Comparison of ENCODE assay signal across 15 mouse cellular contexts in the genomic region with DNA sequence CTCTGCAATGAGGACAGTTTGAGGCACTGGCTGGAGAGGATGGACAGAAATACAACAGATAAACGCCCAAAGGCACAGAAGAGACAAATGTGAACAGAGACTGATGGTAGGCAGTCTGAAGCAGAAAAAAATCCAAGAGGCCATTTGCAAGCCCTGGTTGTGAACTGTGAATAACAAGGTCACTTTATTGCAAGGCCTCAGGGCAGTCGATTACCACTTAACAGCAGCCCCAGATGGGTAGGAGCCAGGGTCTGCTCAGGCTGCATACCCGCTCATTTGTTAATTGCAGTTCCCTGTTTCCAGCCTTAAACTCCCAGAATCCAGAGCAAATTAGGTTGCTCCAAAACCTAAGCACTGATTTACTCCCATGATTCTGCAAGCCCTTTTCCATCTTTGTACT. TPM values are rescaled to one million over a fixed set of nuclear protein-coding genes. Genes with fewer than 3 reads are reported as not detected.
DNase-seq lines count a peak whose midpoint lies in the region; ATAC-seq lines count a peak whose summit lies in the region.
"Had no signal": no experiment of that assay in that cellular context is flagged by ENCODE, and none has a peak within 500 bp of the region (broad histone marks: within the 10 kb centered on the region; RNA-seq: fewer than 3 reads in every experiment).

No protein-coding gene starts in this region.

- ATAC-seq in forebrain, embryonic 13.5 days: no peak
- no peak for ATAC-seq in hindbrain, embryonic 16.5 days
- ATAC-seq in midbrain, embryonic 16.5 days: no peak
- no peak for ATAC-seq in liver, embryonic 11.5 days (replicated peaks; ENCODE audit: low FRiP score)

- intact Hi-C loops in left cerebral cortex, postnatal 10 days (cut with DNase I): no loop called here

- no peaks in the 10 kb centered on the region for H3K27me3 ChIP-seq in forebrain, embryonic 13.5 days
- no peaks in the 10 kb centered on the region for H3K27me3 ChIP-seq in hindbrain, embryonic 16.5 days (replicated peaks; ENCODE audit: control insufficient read depth, insufficient read depth, low read length)
- no peaks in the 10 kb centered on the region for H3K27me3 ChIP-seq in midbrain, embryonic 16.5 days (ENCODE audit: control insufficient read depth, insufficient read depth, low read depth, low read length)
- no peaks in the 10 kb centered on the region; the same call in none of the 2 replicates for H3K27me3 ChIP-seq in liver, embryonic 11.5 days (replicated peaks; ENCODE audit: control insufficient read depth, insufficient read depth, low read length)
- H3K27me3 ChIP-seq: kidney, embryonic 15.5 days; liver, embryonic 15.5 days had no signal

- H3K4me3 ChIP-seq in forebrain, embryonic 13.5 days: no peak overlapping the region
- H3K4me3 ChIP-seq in hindbrain, embryonic 16.5 days (ENCODE audit: low read length): no peak overlapping the region
- no peak overlapping the region for H3K4me3 ChIP-seq in midbrain, embryonic 16.5 days (ENCODE audit: low read depth, low read length)
- no peak overlapping the region for H3K4me3 ChIP-seq in liver, embryonic 11.5 days (ENCODE audit: low read depth, low read length)
- H3K4me3 ChIP-seq: kidney, embryonic 15.5 days; liver, embryonic 15.5 days had no signal

- no peak overlapping the region for H3K4me2 ChIP-seq in forebrain, embryonic 13.5 days
- H3K4me2 ChIP-seq in hindbrain, embryonic 16.5 days (ENCODE audit: low read length): no peak overlapping the region
- H3K4me2 ChIP-seq in midbrain, embryonic 16.5 days (ENCODE audit: low read length): no peak overlapping the region
- H3K4me2 ChIP-seq in liver, embryonic 11.5 days: no peak overlapping the region
- H3K4me2 ChIP-seq: heart, embryonic 11.5 days; kidney, embryonic 15.5 days; liver, embryonic 15.5 days had no signal

- H3K36me3 ChIP-seq in forebrain, embryonic 13.5 days (ENCODE audit: poor library complexity, severe bottlenecking): no peaks in the 10 kb centered on the region
- no peaks in the 10 kb centered on the region for H3K36me3 ChIP-seq in hindbrain, embryonic 16.5 days (ENCODE audit: control insufficient read depth, insufficient read depth, low read length)
- no peaks in the 10 kb centered on the region for H3K36me3 ChIP-seq in midbrain, embryonic 16.5 days (ENCODE audit: control insufficient read depth, insufficient read depth, low read length)
- H3K36me3 ChIP-seq in liver, embryonic 11.5 days (ENCODE audit: control insufficient read depth, insufficient read depth, low read length): no peaks in the 10 kb centered on the region
- H3K36me3 ChIP-seq: kidney, embryonic 15.5 days; liver, embryonic 15.5 days had no signal

- H3K9ac ChIP-seq in forebrain, embryonic 13.5 days: no peak overlapping the region
- H3K9ac ChIP-seq in hindbrain, embryonic 16.5 days (ENCODE audit: low read depth, low read length): no peak overlapping the region
- no peak overlapping the region for H3K9ac ChIP-seq in midbrain, embryonic 16.5 days (ENCODE audit: low read depth, low read length)
- no peak overlapping the region for H3K9ac ChIP-seq in liver, embryonic 11.5 days (ENCODE audit: low read depth, low read length)
- H3K9ac ChIP-seq: kidney, embryonic 15.5 days; liver, embryonic 15.5 days had no signal

- H3K9me3 ChIP-seq in forebrain, embryonic 13.5 days (replicated peaks): no peaks in the 10 kb centered on the region
- H3K9me3 ChIP-seq in hindbrain, embryonic 16.5 days (ENCODE audit: control insufficient read depth, low read length): no peaks in the 10 kb centered on the region
- H3K9me3 ChIP-seq in midbrain, embryonic 16.5 days (replicated peaks; ENCODE audit: control insufficient read depth, low read length, poor library complexity, severe bottlenecking): no peaks in the 10 kb centered on the region
- H3K9me3 ChIP-seq in liver, embryonic 11.5 days (ENCODE audit: control insufficient read depth, low read length): no peaks in the 10 kb centered on the region
- H3K9me3 ChIP-seq: kidney, embryonic 15.5 days; liver, embryonic 15.5 days had no signal

- DNase-seq in embryo, embryonic 10 days (ENCODE audit: low spot score): peak; percentile 56
- no peak for DNase-seq in embryo, embryonic 9.5 days (ENCODE audit: extremely low spot score)
- no peak for DNase-seq in left cerebral cortex, postnatal 10 days (ENCODE audit: extremely low spot score in 1 of 2, low spot score in 2 of 2)
- no peak for DNase-seq in thymus, adult 18-20 months
- DNase-seq in liver, embryonic 11.5 days (ENCODE audit: low spot score): no peak
- DNase-seq: cerebellum, adult 2 months; heart, postnatal 4 days; lung, postnatal 14 days had no signal

- H3K4me1 ChIP-seq in forebrain, embryonic 13.5 days: peaks cover 29% of the 10 kb centered on the region
- H3K4me1 ChIP-seq in hindbrain, embryonic 16.5 days (ENCODE audit: control insufficient read depth, insufficient read depth, low read depth, low read length): peaks cover 14% of the 10 kb centered on the region
- peaks cover 24% of the 10 kb centered on the region for H3K4me1 ChIP-seq in midbrain, embryonic 16.5 days (ENCODE audit: control insufficient read depth, insufficient read depth, low read length)
- H3K4me1 ChIP-seq in liver, embryonic 11.5 days (replicated peaks; ENCODE audit: control insufficient read depth, insufficient read depth, low read length): no peaks in the 10 kb centered on the region
- H3K4me1 ChIP-seq: kidney, embryonic 15.5 days; liver, embryonic 15.5 days had no signal

- peak overlapping the region; percentile 57 for H3K27ac ChIP-seq in forebrain, embryonic 13.5 days
- H3K27ac ChIP-seq in hindbrain, embryonic 16.5 days (ENCODE audit: low read depth, low read length): 0 out of 2 replicates have a peak overlapping the region, but pooled peaks have one; percentile 18
- H3K27ac ChIP-seq in midbrain, embryonic 16.5 days (ENCODE audit: low read length): peak overlapping the region; percentile 53; the same call in 1 of the 2 replicates
- no peak overlapping the region for H3K27ac ChIP-seq in liver, embryonic 11.5 days (ENCODE audit: low read depth, low read length)
- H3K27ac ChIP-seq: kidney, embryonic 15.5 days; liver, embryonic 15.5 days had no signal

- 67% methylated on average over 3 of the region's 3 CpGs for WGBS in forebrain, embryonic 13.5 days
- 47% methylated on average over 3 of the region's 3 CpGs for WGBS in hindbrain, embryonic 16.5 days
- WGBS in midbrain, embryonic 16.5 days: 62% methylated on average over 3 of the region's 3 CpGs
- WGBS in liver, embryonic 11.5 days: 70% methylated on average over 3 of the region's 3 CpGs

RNA-seq across cellular contexts. Expression of a gene that starts 52.4 kb away (rescaled TPM):
- 35.3 and 35.8 TPM in 2 replicates for polyA plus RNA-seq in forebrain, embryonic 13.5 days (2015; fragmentation: Nextera tagmentation; extraction: Ambion mirVana)
- polyA plus RNA-seq in hindbrain, embryonic 16.5 days (2015; fragmentation: Nextera tagmentation; extraction: Ambion mirVana): 36.1 and 40.0 TPM in 2 replicates
- 42.7 and 45.4 TPM in 2 replicates for polyA plus RNA-seq in midbrain, embryonic 16.5 days (2015; fragmentation: Nextera tagmentation; extraction: Ambion mirVana)
- total RNA-seq in left cerebral cortex, postnatal 10 days (2021): 100 to 1,000 TPM; 125 to 134 TPM
- polyA plus RNA-seq in liver, embryonic 11.5 days (2014; fragmentation: Nextera tagmentation; extraction: Ambion mirVana): 0.14 and 0.36 TPM in 2 replicates
- total RNA-seq: CH12.LX had no signal

Comparison
In these comparisons a context has a peak if more than half of its experiments do, and no peak if none do; other contexts are left out.
1. RNA of a gene that starts 52.4 kb away (polyA plus RNA-seq): 42.7 to 45.4 TPM in midbrain, embryonic 16.5 days, 36.1 to 40.0 TPM in hindbrain, embryonic 16.5 days and 35.3 to 35.8 TPM in forebrain, embryonic 13.5 days; 0.14 to 0.36 TPM in liver, embryonic 11.5 days; every median in the first group is over 10 times any median in the second.